Mouse (Mus musculus): ENCODE measurements around the gene Farp1.

Farp1 gene

DNA sequence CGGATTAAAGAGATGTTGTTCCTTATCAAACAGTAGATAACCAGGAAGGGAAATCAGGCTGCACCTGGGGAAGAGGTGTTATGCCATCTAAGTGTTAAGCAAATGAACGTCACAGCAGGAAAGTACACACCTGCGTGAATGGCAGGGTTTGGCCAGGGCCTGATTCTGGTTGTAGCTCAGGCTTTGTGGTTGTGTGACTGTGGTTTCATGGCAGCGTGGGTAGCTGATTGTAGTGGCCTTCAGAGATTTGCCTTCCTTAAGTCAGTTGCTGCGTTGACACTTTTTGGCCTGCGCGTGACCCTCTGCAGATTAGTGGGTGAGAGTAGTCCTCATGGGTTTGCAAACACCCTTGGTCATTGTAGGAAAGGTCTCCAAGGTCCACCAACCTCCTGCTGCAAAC is 111.2 kb downstream of the Farp1 start:
- no peak for DNase-seq (ENCODE audit: low read depth)

DNA sequence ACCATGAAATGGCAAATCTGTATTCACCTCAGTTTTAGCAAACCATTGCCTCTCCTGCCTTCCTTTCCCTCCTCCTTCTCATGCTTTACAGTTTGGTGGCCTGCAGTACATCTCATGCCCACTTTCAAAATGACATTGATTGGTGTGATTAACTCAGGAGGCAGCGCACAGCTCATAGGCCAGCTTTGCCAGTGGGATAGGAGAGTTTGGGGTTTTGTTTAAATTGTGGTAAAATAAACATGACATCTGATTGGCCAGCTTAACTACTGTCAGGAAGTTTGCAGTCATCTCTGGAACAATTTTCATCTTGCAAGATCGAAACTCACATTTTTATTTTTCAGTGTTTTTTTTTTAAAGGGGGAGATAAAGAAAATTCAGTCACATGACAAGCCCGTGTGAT is 112.0 kb downstream of the Farp1 start:
- no peak for DNase-seq (ENCODE audit: low read depth)

- no peak for DNase-seq (ENCODE audit: low read depth)
Measured at GRCm38 (mm10) chr14:121148088-121148785, 113.2 kb downstream of the Farp1 start.

GRCm38 (mm10) chr14:121149984-121150383 is 115.0 kb downstream of the Farp1 start:
- no peak for DNase-seq (ENCODE audit: low read depth)

- no peak for DNase-seq (ENCODE audit: low read depth)
Measured at GRCm38 (mm10) chr14:121151837-121152236, 116.8 kb downstream of the Farp1 start.

DNA sequence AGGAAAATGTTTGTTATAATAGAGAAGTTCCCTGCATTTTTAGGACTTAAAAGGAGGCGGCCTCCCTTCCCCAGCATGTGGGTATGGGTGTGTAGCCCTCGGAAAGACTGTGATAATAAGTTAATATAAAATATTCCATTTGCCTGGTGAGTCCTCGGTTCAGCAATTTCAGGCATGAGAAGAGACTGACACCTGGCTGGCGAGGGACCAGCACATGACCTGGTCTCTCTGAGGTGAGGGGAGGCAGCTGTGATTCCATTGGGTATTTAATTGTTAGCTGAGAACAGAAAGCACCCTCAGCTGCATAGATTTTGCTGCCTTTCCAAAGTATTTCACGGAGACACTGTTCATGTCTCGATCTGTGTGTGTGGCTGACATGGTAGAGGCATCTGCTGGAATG is 117.8 kb downstream of the Farp1 start:
- no peak for DNase-seq (ENCODE audit: low read depth)

DNA sequence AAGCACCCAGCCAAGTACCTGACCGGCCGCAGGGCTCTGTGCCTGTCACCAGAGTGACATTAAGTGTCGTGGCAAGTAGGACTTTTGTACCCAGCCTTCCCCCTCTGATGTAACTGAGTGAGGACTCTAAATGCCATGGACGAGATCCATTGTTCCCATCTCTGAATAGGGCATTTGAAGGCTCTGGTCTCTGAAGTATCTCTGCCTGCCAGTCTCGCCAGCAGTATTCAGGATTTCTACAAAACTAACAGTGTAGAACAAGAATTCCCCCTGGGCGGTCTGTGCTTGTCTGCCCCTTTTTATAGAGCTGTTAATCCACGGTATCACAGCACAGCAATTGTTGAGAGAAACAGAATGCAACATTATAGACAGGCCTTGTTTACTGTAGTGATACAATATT is 118.3 kb downstream of the Farp1 start:
- DNase-seq (ENCODE audit: low read depth), result no peak

- no peak for DNase-seq (ENCODE audit: low read depth)
Measured at GRCm38 (mm10) chr14:121155173-121155572, 120.2 kb downstream of the Farp1 start.

GRCm38 (mm10) chr14:121158616-121159015 is 123.6 kb downstream of the Farp1 start:
- DNase-seq (ENCODE audit: low read depth), result no peak

- DNase-seq (ENCODE audit: low read depth), result no peak
Measured at GRCm38 (mm10) chr14:121162822-121163221, 127.8 kb downstream of the Farp1 start.

DNA sequence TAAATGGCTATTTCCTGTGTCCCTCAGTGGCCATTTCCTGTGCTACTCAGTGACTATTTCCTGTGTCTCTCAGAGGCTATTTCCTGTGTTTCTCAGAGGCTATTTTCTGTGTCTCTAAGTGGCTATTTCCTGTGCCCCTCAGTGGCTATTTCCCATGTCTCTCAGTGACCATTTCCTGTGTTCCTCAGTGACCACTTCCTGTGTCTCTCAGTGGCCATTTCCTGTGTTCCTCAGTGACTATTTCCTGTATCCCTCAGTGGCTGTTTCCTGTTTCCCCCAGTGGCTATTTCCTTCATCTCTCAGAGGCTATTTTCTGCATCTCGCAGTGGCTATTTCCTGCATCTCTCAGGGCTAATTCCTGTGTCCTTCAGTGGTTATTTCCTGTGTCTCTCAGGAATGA is 129.9 kb downstream of the Farp1 start:
- DNase-seq (ENCODE audit: low read depth), result peak; percentile 6

DNA sequence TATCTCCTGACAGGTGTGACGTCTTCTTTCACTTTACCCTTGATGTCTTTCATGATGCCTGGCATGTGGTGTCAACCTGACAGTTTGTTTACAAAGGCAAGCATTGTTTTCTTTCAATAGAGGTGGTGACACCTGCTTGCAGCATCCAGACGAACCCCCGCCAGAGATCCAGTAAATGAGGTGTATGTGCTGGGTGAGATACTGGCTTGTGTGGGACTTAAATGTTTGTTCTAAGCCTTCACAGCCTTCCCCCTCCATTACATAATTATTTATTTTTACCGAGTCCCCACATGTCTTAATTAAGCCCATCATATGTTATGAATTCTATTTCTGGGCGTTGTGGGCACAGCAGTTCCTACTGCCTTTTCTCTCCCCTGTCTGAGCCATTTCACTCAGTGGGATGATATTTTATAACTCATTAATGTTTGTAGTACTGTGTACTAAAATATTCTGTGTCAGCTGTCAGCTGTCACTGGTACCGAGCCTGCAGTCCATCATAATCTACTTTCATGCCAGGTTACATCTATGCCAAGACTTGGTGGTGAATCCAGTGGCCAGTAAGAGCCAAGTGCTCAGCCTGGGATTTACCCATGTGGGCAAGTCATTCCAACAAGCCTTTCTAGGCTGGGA is 130.5 kb downstream of the Farp1 start:
- DNase-seq (ENCODE audit: low read depth), result no peak

GRCm38 (mm10) chr14:121166038-121166436 is 131.0 kb downstream of the Farp1 start:
- DNase-seq (ENCODE audit: low read depth), result no peak

DNA sequence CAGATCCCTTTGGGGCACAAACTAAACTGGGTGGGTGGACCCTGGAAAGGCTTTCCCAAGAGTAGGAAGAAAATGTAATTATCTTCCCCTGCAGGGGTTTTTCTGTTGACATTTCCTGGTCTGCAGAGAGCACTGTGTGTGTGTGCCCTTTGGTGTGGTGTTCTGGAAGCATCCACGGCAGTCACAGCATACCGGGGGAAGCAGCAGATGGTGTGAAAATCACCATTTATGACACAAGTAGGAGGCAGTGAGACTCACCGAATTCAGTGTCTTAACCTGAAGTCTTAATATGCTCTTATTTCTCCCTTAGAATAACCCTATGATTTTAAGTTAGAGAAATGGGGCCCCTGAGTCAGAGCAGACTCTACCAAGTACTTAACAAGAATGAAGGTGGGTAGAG is 133.7 kb downstream of the Farp1 start:
- DNase-seq (ENCODE audit: low read depth), result no peak

DNA sequence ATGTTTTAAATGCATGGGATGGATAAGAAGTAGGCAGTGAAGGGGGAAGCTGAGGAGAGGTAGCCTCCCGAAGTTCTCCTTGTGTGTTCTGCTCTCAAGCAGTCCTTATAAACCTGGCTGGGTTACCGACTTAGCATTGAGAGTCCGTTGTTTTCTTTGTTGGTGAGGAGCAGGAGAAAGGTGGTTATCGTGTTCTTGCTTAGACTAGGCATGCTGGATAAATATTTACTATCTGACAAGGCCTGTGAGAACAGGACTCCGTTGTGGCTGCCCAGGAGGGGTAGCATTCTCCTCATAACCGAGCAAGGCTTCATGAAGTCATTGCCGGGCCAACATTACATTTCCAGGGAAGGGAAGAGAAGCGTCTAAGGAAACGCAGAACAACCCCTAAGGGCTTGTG is 135.3 kb downstream of the Farp1 start:
- DNase-seq (ENCODE audit: low read depth), result no peak

DNA sequence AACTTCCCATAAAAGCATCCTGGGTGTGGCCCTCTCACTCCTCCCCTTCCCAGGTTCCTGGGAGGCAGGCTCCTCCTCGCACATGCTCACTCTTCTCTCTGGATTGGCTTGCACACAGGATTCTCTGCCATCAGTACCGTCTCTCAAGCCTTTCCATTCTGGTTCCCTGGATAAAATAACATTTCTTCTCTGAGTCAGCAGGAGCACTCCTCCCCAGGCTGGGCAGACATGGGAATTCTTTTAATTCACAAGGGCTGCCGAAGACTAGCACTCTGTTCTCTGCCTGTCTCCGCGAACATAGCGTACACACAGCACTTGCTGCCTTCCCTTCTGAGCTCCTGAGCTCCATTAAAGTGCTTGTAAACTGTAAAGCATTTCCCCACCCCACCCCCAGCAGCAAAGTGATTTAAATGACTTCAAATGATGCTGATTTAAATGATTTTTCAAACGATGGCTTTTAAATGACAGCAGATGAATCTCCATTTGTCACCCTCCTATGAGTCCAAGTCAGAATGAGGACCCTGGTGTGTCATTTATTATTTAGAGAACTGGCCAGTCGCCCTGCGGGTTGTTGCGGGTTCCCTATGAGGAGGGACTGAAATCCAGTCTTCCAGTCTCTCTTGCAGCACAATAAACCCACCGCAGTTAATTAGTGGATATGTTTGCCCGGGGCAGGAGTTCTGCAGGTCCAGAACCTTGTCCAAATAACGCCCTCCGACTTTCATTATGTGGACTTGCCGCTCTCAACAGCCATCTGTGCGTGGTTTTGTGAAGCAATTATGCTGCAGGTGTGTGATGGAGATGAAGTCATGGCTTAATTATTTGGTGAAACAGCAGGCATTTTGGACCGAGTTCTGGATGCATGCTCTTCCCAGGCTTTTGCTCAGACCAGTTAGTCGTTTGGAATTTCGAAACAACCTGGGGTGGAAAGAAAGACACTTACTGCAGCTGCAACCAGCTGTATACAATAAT is 137.4 kb downstream of the Farp1 start:
- DNase-seq (ENCODE audit: low read depth), result no peak

GRCm38 (mm10) chr14:121175385-121175784 is 140.4 kb downstream of the Farp1 start:
- no peak for DNase-seq (ENCODE audit: low read depth)

GRCm38 (mm10) chr14:121175861-121176260 is 140.9 kb downstream of the Farp1 start:
- no peak for DNase-seq (ENCODE audit: low read depth)

DNA sequence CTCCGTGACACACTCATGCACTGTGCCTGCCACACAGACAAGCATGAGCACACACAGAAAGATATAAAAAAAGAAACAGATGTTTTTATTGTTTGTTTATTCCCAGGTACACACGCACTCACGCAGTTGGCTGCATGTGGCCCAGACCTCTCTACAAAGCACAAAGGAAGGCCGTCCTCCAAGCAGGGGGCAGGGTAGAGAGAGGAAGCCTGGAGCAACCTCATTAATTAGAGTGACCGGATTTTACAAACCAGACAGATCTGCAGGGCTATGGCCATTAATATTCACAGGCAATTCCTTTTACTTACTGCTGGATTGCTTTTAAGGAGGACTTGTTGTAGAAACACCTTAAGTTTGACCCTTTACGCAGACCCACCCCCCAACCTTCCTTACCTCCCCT is 142.9 kb downstream of the Farp1 start:
- DNase-seq (ENCODE audit: low read depth), result no peak

- no peak for DNase-seq (ENCODE audit: low read depth)
Measured at GRCm38 (mm10) chr14:121180611-121181010, 145.6 kb downstream of the Farp1 start.

DNA sequence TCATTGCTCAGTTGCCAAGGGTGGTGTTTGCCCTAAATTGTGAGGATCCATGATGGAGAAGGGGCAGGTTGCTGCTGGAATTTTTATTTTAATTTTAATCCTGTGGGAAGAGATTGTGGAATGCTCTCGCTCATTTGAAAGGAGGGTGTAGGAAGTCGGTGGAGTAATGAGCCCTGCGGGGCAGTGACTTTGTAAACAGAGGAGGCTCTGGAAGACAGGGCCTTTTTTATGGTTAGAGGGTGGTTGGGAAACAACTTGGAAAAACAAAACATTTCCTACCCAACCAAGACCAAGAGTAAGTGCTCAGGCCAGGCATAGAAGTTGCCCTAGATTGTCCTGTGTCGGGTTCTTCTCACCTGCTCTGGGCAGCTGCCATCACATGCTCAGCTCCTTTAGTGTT is 146.8 kb downstream of the Farp1 start:
- DNase-seq (ENCODE audit: low read depth), result no peak

GRCm38 (mm10) chr14:121182967-121183366 is 148.0 kb downstream of the Farp1 start:
- DNase-seq (ENCODE audit: low read depth), result no peak

Data from naive thymus-derived CD4-positive, alpha-beta T cell, adult 2 months (primary cell).